Mouse (Mus musculus) urinary bladder, postnatal 14 days (tissue): ENCODE results near the gene Crybb1.
A peak's percentile ranks its signal among the peaks of the same experiment; 100 is the strongest.

ENCODE experiments used
- DNase-seq: peaks from one replicate; pipeline ENCODE4 v3.0.0; 2021; ENCODE audit warnings: low spot score

Crybb1 gene

GRCm38 (mm10) chr5:112255426-112255825, at the start of gene Crybb1:
Gene Crybb1, plus strand, starts transcription at chr5:112255815.
- DNase-seq, result peak; percentile 52

DNA sequence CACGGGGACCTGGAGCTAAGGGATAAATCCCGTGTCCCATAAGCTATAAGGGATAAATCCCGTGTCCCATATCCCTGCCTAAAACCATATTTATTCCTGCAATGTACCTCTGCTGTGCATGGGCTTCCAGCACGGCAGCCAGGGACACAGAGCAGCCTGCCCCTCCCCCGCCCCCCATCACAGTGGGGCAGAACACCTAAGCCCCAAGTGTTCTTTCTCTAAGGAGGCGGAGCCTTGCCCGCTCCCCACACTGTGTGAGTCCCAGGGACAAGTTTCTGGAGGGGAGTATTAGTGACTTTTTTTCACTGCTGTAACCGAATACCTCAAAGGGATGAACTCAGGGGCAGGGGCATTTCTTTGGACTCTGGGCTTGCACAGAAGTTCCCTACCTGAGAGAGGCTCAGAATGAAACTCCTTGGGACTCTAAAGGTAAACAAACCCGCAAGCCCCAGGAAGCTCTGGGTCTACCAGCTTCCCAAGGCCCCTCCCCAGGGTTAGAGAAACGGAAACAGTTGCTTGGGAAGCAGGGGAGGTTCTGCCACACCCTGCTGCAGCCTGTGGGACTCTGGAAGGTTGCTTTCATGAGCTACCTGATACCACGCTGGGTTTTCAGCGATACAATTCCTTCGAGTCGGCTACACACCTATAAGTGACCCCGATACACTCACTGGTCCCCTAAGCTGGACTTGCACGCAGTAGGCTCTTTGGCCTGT, 48.9 kb upstream of the Crybb1 start:
- DNase-seq, result no peak

GRCm38 (mm10) chr5:112208321-112208720, 47.3 kb upstream of the Crybb1 start:
- DNase-seq, result no peak

GRCm38 (mm10) chr5:112210104-112210503, 45.5 kb upstream of the Crybb1 start:
- DNase-seq, result peak; percentile 42

DNA sequence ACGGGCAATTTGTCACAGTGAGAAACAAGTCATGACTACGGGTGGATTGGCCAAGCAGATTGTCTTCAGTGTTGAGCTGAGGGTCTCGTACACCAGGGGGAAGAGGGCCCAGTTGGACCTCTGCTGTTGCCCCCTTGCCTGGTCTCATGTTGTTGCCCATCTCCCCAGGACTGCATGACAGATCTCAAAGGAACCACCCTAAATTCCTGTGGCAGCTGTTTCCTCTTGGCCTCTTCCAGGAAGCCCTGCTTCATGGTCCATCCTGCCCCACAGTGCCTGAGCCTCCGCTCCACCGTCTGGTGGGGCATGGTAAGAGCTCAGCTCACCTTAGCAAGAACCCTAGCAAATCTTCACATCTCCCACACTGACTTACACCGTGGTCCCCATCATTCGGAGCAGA, 43.7 kb upstream of the Crybb1 start:
- no peak for DNase-seq

GRCm38 (mm10) chr5:112212711-112213264, 42.8 kb upstream of the Crybb1 start:
- no peak for DNase-seq

GRCm38 (mm10) chr5:112213331-112214240, 42.0 kb upstream of the Crybb1 start:
- no peak for DNase-seq

GRCm38 (mm10) chr5:112214419-112214818, 41.2 kb upstream of the Crybb1 start:
- DNase-seq, result peak; percentile 58

DNA sequence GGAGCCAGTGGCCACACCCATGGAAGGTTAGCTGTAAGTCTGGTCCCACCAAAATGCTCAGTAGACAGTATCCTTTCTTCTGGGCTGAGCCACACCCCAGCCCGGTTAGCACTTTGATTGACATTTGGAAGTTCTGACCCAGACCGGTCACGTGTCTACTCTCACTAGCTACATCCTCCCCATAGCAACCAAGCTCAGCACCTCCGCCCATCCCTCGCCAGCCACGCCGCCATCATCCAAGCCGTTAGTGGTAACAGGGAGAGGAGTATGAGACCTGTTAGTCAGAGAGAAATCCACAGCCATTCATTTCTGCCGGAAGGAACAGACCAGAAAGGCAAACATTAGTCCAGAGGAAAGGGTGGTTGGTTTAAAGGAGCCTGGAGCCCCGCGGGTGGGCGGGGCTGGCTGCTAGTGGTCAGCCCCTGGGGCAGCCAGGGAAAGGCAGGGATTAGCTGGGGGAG, 40.3 kb upstream of the Crybb1 start:
- no peak for DNase-seq

- DNase-seq, result no peak
These were observed 39.8 kb upstream of the Crybb1 start for GRCm38 (mm10) chr5:112215801-112216251.

DNA sequence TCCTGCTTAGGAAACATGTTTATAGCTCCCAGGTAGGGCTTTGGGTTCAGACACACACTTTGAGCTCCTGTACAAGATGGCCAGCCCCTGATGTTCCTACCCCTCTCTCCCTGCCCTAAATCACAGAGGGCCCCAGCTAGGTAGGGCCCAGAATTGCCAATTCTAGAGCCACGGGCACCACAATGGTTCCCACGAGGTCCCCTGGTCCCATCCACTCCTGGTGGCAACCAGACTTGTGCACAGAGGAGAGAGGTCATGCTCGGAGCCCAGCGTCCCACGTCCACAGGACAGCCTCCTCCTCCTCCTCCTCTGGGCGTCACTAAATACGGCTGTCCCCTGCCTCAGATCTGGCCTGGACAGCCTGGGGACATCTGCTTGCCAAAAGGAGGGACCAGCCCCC, 39.3 kb upstream of the Crybb1 start:
- DNase-seq, result no peak

DNA sequence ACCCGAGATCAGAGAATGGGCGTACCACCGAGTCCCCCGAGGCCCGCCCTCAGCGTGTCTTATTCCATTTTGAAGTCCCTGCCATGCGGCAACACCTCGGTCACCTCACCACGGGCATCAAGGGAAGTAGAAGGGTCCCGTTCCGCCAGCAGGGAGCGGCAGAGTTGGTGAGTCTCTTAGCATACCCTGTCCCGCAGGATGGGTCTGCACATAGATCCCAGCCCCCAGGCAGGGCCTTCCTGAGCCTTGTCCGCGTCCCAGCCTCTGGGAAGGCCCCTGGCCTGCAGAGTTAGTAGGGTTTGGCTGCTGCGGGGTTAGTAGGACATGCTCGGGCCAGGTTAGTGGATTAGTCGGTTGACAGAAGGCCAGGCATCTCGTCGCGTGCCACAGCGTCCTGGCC, 38.6 kb upstream of the Crybb1 start:
- no peak for DNase-seq

- DNase-seq, result no peak
These were observed 36.9 kb upstream of the Crybb1 start for GRCm38 (mm10) chr5:112218679-112219078.

GRCm38 (mm10) chr5:112219398-112219797, 36.2 kb upstream of the Crybb1 start:
- no peak for DNase-seq

DNA sequence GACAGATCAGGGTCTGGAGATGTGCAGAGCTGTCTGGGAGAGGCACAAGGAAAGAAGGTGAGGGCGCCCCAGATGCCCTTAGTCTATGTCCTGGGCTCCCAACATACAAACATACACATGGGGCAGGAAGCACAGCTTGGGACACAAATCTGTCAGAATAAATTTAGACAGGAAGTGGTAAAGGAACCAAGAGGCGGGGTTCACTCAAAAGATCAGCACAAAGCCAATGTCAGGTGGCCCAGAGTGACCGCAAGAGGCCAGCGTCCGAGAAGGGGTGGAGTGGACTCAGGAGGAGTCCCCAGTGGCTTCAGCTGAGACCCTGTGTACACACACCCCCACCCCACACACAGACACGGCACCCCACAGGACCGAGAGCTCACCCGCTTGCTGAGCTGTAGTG, 35.4 kb upstream of the Crybb1 start:
- no peak for DNase-seq

GRCm38 (mm10) chr5:112225591-112225990, 30.0 kb upstream of the Crybb1 start:
- DNase-seq, result no peak

GRCm38 (mm10) chr5:112227354-112227753, 28.3 kb upstream of the Crybb1 start:
- peak; percentile 38 for DNase-seq

- no peak for DNase-seq
These were observed 27.7 kb upstream of the Crybb1 start for GRCm38 (mm10) chr5:112227898-112228239.

DNA sequence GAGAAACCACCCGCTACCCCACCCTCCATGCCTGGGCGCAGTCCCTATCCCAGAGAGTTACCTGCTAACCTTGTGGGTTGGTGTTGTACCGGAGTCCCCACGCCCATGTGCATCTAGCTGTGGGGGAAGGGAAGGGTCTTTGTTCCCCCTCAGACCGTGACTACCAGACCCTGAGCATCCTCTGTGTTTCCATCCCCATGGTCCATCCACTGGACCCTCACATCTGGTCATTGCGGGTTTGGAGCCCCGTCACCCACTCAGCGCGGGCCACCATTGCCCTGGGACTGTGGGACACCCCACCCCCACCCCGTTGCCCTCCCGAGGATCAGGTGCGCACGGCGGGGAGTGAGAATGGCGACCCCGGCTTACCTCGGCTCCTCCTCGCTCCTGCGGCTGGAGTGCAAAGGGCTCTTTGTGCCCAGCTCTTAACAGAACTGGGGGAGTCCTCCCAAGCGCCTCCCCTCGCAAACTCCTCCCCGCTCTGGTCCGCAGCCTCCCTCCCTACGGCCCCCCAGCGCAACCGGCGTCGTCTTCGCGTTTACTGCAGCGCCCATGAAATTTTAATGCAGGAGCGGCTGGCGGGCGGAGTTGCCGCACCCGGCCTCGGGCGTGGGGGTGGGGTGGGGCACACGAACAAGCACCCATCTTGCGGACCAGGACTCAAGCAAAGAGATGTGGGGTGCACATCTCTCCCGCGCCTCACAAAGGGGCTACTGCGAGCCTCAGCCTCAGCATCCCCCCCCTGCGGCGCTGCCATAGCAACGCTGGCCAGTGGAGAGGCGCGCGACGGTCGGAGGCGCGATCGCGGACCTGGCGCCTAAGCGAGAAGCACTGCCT, 27.2 kb upstream of the Crybb1 start:
- no peak for DNase-seq

GRCm38 (mm10) chr5:112235806-112236205, 19.8 kb upstream of the Crybb1 start:
- DNase-seq, result no peak

GRCm38 (mm10) chr5:112236631-112237030, 19.0 kb upstream of the Crybb1 start:
- DNase-seq, result no peak

GRCm38 (mm10) chr5:112237439-112237838, 18.2 kb upstream of the Crybb1 start:
- DNase-seq, result no peak
